Mouse (Mus musculus) layer of hippocampus, postnatal 10 days (tissue): ENCODE measurements around the gene Cnot1. TPM values are rescaled to one million over a fixed set of nuclear protein-coding genes. Genes with fewer than 3 reads are reported as not detected.
A peak's percentile ranks its signal among the peaks of the same experiment; 100 is the strongest.
"Not testable (repeated sequence)": the region's sequence is repeated elsewhere in the genome, so short reads cannot be mapped to it uniquely, and the experiment has no call there.

ENCODE experiments used
- DNase-seq, 2 experiments: peaks; one replicate each; pipeline ENCODE4 v3.0.0; 2021; ENCODE audit warnings: low spot score in 2 of 2
- total RNA-seq, 2 experiments: library from RNA; stranded (reverse); gene quantifications; 2 replicates each; pipeline ENCODE4 v1.2.3; 2021

The Cnot1 gene
- total RNA-seq, 2 experiments from 2014 or later = 134 to 144 TPM

GRCm38 (mm10) chr8:95817597-95817996 lies 10.3 kb upstream of the Cnot1 start:
- DNase-seq = no peak

GRCm38 (mm10) chr8:95816044-95816708 lies 8.9 kb upstream of the Cnot1 start:
- no peak for DNase-seq

GRCm38 (mm10) chr8:95810184-95810591 lies 2.9 kb upstream of the Cnot1 start:
- DNase-seq = no peak

GRCm38 (mm10) chr8:95809116-95809515 lies 1.9 kb upstream of the Cnot1 start:
- DNase-seq = no peak

- DNase-seq = no peak
Measured at GRCm38 (mm10) chr8:95808631-95809030, 1.4 kb upstream of the Cnot1 start.

- peak; percentile 90 to 91 for DNase-seq
Measured at GRCm38 (mm10) chr8:95807861-95808260, 597 bp upstream of the Cnot1 start.

GRCm38 (mm10) chr8:95806461-95807191 lies 638 bp downstream of the Cnot1 start:
- DNase-seq = peak in 1 of 2 experiments; percentile 10

- no peak for DNase-seq
Measured at GRCm38 (mm10) chr8:95805482-95805881, 1.8 kb downstream of the Cnot1 start.

- DNase-seq = no peak
Measured at GRCm38 (mm10) chr8:95802231-95802630, 5.0 kb downstream of the Cnot1 start.

GRCm38 (mm10) chr8:95801476-95802064 lies 5.7 kb downstream of the Cnot1 start:
- DNase-seq = no peak

GRCm38 (mm10) chr8:95800353-95800752 lies 6.9 kb downstream of the Cnot1 start:
- DNase-seq = no peak

- DNase-seq = no peak
Measured at GRCm38 (mm10) chr8:95799891-95800290, 7.4 kb downstream of the Cnot1 start.

- no peak for DNase-seq
Measured at GRCm38 (mm10) chr8:95799117-95799516, 8.1 kb downstream of the Cnot1 start.

- not testable (repeated sequence) for DNase-seq
Measured at GRCm38 (mm10) chr8:95795333-95796061, 11.8 kb downstream of the Cnot1 start.

GRCm38 (mm10) chr8:95785591-95785990 lies 21.7 kb downstream of the Cnot1 start:
- no peak for DNase-seq

- no peak for DNase-seq
Measured at GRCm38 (mm10) chr8:95782628-95783027, 24.6 kb downstream of the Cnot1 start.

GRCm38 (mm10) chr8:95781775-95782174 lies 25.5 kb downstream of the Cnot1 start:
- no peak for DNase-seq

- DNase-seq = no peak
Measured at GRCm38 (mm10) chr8:95781085-95781484, 26.2 kb downstream of the Cnot1 start.

- DNase-seq = no peak
Measured at GRCm38 (mm10) chr8:95764133-95764532, 43.1 kb downstream of the Cnot1 start.

GRCm38 (mm10) chr8:95760323-95760722 lies 46.9 kb downstream of the Cnot1 start:
- DNase-seq = no peak

- no peak for DNase-seq
Measured at GRCm38 (mm10) chr8:95751924-95752323, 55.3 kb downstream of the Cnot1 start.

GRCm38 (mm10) chr8:95748028-95748427 lies 59.2 kb downstream of the Cnot1 start:
- no peak for DNase-seq
